Mouse (Mus musculus): ENCODE results near the gene Lrrc61. TPM values are rescaled to one million over a fixed set of nuclear protein-coding genes. Genes with fewer than 3 reads are reported as not detected.

Gene Lrrc61
- total RNA-seq, 2 experiments from 2014 or later = 15.8 to 20.1 TPM

DNA sequence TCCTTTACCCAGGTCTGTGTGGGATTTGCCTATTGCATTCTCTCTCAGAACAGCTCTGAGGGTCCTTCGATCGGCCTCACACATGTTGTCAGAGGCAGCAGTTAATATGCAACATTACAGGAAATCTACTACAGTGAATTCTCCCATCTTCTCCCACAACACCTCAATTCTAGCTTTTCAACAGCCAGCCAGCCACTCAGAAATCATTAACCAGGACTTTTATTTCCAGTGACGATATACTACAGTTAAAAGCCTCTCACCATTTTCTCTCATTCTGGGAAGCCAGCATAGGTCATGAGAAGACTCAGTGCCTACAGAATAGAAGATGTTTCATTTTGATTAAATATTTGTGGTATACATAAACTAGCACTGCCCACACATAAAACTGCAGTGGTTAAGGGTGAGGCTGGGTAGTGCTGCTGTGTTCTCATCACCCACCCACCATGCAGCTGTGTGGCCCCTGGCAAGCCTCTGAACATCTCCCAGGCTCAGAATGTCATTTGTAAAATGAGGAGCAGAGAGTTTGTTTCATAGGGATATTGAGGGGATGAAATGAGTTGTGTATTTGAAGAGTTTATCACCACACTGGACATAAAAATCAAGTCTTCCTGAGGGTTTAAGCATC is 36.7 kb downstream of the Lrrc61 start:
- no peak for DNase-seq (ENCODE audit: low spot score in 2 of 2)

DNA sequence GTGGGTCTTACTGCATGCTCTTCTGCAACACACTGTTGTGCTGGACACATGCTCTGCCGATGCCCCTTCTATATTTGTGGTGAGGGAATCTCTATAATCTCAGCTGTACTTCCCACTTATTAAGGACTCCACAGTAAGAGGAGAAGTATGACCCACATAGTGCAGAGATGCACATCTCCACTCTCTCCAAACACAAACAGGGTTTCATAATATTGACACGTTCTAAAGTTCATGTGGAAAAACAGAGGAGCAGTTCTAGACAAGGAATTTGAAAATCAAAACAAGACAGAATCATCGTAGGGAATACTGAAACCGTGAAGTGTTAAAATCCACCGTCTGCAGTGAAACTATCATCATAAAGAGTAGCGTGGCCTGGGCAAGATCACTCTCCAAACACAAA is 37.3 kb downstream of the Lrrc61 start:
- no peak for DNase-seq (ENCODE audit: low spot score in 2 of 2)

GRCm38 (mm10) chr6:48593158-48594042 is 38.8 kb downstream of the Lrrc61 start, which contains the start of the genes Repin1 and Gm44965:
Gene Repin1 (plus strand): TSS chr6:48593883.
Gene Gm44965 (plus strand): TSS chr6:48593941.
- DNase-seq (ENCODE audit: low spot score in 2 of 2) = peak; percentile 90 to 96

- peak in 1 of 2 experiments; percentile 56 for DNase-seq (ENCODE audit: low spot score in 2 of 2)
Observed at GRCm38 (mm10) chr6:48594043-48594738, 39.6 kb downstream of the Lrrc61 start.

- no peak for DNase-seq (ENCODE audit: low spot score in 2 of 2)
Observed at GRCm38 (mm10) chr6:48595278-48595677, 40.7 kb downstream of the Lrrc61 start.

DNA sequence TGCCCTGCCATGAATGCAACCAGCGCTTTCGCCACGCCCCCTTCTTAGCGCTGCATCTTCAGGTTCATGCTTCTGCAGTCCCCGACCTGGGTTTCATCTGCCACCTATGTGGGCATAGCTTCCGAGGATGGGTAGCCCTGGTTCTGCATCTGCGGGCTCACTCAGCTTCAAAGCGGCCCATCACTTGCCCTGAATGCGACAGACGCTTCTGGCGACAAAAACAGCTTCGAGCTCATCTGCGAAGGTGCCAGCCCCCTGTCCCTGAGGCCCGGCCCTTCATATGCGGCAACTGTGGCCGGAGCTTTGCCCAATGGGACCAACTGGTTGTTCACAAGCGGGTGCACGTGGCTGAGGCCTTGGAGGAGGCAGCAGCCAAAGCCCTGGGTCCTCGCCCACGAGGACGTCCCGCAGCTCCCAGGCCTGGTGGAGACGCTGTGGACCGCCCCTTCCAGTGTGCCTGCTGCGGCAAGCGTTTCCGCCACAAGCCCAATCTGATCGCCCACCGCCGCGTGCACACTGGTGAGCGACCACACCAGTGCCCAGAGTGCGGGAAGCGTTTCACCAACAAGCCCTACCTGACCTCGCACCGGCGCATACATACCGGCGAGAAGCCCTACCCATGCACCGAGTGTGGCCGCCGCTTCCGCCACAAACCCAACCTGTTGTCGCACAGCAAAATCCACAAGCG is 42.1 kb downstream of the Lrrc61 start:
- no peak for DNase-seq (ENCODE audit: low spot score in 2 of 2)

DNA sequence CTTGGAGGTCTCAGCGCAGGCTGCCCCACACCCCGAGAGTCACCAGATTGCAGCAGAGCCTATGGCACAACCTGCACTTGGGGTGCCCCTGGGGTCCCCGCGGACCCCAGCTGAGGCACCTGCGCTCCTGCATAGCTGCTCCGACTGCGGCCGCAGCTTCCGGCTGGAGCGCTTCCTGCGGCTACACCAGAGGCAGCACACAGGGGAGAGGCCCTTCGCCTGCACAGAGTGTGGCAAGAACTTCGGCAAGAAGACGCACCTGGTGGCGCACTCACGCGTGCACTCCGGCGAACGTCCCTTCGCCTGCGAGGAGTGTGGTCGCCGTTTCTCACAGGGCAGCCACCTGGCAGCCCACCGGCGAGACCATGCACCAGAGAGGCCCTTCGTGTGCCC is 42.6 kb downstream of the Lrrc61 start:
- no peak for DNase-seq (ENCODE audit: low spot score in 2 of 2)

- no peak for DNase-seq (ENCODE audit: low spot score in 2 of 2)
Observed at GRCm38 (mm10) chr6:48600594-48600993, 46.0 kb downstream of the Lrrc61 start.

- DNase-seq (ENCODE audit: low spot score in 2 of 2) = peak; percentile 95 to 98
Observed at GRCm38 (mm10) chr6:48601271-48602079, 46.9 kb downstream of the Lrrc61 start, which contains the start of gene Zfp775. Gene Zfp775 (plus strand): TSS chr6:48602063.

GRCm38 (mm10) chr6:48602080-48602741 is 47.6 kb downstream of the Lrrc61 start:
- DNase-seq (ENCODE audit: low spot score in 2 of 2) = peak in 1 of 2 experiments; percentile 40

DNA sequence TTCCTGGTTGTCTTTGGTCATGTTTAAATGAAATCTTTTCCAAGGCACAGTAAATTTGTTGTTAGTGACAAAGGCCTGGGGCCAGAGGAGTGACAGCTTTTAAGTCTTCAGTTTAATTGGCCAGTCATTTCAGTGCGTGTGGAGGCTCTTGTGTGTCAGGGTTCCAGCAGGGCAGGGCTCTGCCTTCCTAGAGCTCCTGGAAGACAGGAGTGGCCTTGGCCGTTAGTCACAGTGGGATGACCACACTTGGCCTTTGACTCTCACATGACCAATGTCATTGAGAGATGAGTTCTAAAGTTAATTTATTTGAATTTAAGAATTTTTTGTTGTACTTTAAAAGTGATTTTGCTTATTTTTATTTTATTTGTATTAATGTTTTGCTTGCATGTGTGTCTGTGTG is 53.5 kb downstream of the Lrrc61 start:
- no peak for DNase-seq (ENCODE audit: low spot score in 2 of 2)

DNA sequence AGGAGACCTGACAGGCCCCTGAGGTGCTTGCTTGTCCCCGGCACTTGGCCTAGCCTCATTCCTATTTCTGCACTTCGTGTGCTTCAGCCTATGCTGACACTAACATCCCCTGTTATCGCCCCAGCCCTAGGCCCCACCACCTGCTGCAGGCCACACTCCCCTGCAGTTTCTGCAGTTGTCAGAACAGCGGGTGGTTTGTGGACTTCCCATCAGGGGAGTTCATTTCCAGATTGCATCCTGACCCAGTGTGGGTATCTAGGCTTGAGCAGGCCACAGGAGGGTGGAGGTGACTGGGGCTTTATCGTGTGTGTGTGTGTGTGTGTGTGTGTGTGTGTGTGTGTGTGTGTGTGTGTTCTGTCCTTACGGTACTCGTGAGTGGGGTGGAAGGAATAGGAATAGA is 54.9 kb downstream of the Lrrc61 start:
- DNase-seq (ENCODE audit: low spot score in 2 of 2) = no peak

- DNase-seq (ENCODE audit: low spot score in 2 of 2) = no peak
Observed at GRCm38 (mm10) chr6:48610657-48611056, 56.1 kb downstream of the Lrrc61 start.

DNA sequence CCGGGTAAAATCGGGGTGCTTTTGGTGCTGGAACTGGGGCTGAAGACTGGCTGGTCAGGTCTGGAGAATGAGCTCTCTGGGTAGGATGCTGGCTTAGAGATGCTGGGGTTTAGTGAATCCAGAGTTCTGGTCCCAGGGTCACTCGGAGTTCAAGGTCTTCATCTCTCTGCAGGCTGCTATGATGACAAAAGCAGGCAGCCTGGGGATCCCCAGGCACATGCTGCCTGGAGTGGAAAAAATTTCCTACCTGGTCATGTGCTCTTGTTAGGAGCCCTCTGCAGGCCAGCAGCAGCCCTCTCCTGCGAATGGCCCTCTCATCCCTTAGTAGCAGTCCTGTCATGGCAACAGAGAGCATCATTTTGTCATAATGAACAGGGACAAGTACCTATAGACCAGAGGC is 58.9 kb downstream of the Lrrc61 start:
- DNase-seq (ENCODE audit: low spot score in 2 of 2) = no peak

DNA sequence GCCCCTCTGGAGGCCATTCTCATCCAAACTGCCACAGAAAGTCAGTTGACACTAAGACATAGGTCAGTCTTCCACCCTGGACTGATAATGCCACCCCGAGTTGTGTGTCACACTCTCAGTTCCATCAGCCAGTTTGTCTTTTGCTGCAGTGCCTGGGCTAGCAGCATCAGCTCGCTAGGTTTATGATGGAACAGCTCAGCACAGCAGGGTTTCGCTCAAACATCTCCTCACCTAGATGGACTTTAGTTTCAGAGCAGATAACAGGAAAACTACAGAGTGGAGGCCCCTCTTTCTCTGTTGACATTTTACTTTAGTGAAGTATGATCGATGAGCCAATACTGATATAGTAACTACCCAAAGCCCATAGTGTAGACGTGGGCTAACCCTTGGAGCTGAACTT is 60.2 kb downstream of the Lrrc61 start:
- no peak for DNase-seq (ENCODE audit: low spot score in 2 of 2)

DNA sequence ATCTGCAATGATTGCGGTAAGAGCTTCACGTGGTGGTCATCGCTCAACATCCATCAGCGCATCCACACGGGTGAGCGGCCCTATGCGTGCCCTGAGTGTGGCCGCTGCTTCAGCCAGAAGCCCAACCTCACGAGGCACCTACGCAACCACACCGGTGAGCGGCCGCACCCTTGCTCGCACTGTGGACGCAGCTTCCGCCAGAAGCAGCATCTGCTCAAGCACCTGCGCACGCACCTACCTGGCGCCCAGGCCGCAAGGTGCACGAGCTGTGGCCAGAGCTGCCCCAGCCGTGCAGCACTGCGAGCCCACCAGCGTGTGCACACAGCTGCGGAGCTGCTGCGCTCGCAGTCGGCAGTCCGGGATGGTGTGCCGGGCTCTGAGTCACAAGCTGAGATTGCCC is 65.4 kb downstream of the Lrrc61 start:
- no peak for DNase-seq (ENCODE audit: low spot score in 2 of 2)

Data from gastrocnemius, postnatal 4 days (tissue).